Mouse (Mus musculus): ENCODE results near the gene Elfn2.

- TF ChIP-seq CTCF (IDR thresholded peaks at IDR 0.05; ENCODE audit: low read depth, low read length), result no peak
- TF ChIP-seq POLR2A (IDR thresholded peaks at IDR 0.05; ENCODE audit: extremely low read depth, insufficient read depth, low read length), result no peak
Measured at GRCm38 (mm10) chr15:78715856-78716255, 2.7 kb downstream of the Elfn2 start.

Data from liver, adult 2 months (tissue).